Mouse (Mus musculus): ENCODE measurements around the gene Tgtp2.
"Not testable (repeated sequence)": the region's sequence is repeated elsewhere in the genome, so short reads cannot be mapped to it uniquely, and the experiment has no call there.

Gene Tgtp2

GRCm38 (mm10) chr11:49086858-49087361 is 22.9 kb upstream of the Tgtp2 start:
- DNase-seq (ENCODE audit: low spot score in 2 of 2) = no peak

GRCm38 (mm10) chr11:49084875-49085274 is 20.9 kb upstream of the Tgtp2 start:
- DNase-seq (ENCODE audit: low spot score in 2 of 2) = no peak

- DNase-seq (ENCODE audit: low spot score in 2 of 2) = no peak
Measured at GRCm38 (mm10) chr11:49084385-49084784, 20.4 kb upstream of the Tgtp2 start.

GRCm38 (mm10) chr11:49083808-49084207 is 19.8 kb upstream of the Tgtp2 start:
- DNase-seq (ENCODE audit: low spot score in 2 of 2) = no peak

GRCm38 (mm10) chr11:49083146-49083545 is 19.1 kb upstream of the Tgtp2 start:
- no peak for DNase-seq (ENCODE audit: low spot score in 2 of 2)

- no peak for DNase-seq (ENCODE audit: low spot score in 2 of 2)
Measured at GRCm38 (mm10) chr11:49081886-49082285, 17.9 kb upstream of the Tgtp2 start.

GRCm38 (mm10) chr11:49081356-49081755 is 17.4 kb upstream of the Tgtp2 start:
- no peak for DNase-seq (ENCODE audit: low spot score in 2 of 2)

- DNase-seq (ENCODE audit: low spot score in 2 of 2) = no peak
Measured at GRCm38 (mm10) chr11:49080636-49081035, 16.6 kb upstream of the Tgtp2 start.

- DNase-seq (ENCODE audit: low spot score in 2 of 2) = no peak
Measured at GRCm38 (mm10) chr11:49078719-49079118, 14.7 kb upstream of the Tgtp2 start.

GRCm38 (mm10) chr11:49077012-49077411 is 13.0 kb upstream of the Tgtp2 start:
- DNase-seq (ENCODE audit: low spot score in 2 of 2) = no peak

GRCm38 (mm10) chr11:49076001-49076757 is 12.2 kb upstream of the Tgtp2 start, which contains the start of gene Ifi47:
Gene Ifi47, plus strand, starts transcription at chr11:49076587.
- not testable (repeated sequence) for DNase-seq (ENCODE audit: low spot score in 2 of 2)

- no peak for DNase-seq (ENCODE audit: low spot score in 2 of 2)
Measured at GRCm38 (mm10) chr11:49068358-49068757, 4.4 kb upstream of the Tgtp2 start.

- not testable (repeated sequence) for DNase-seq (ENCODE audit: low spot score in 2 of 2)
Measured at GRCm38 (mm10) chr11:49061865-49062264, 2.1 kb downstream of the Tgtp2 start.

GRCm38 (mm10) chr11:49060061-49060460 is 3.9 kb downstream of the Tgtp2 start:
- not testable (repeated sequence) for DNase-seq (ENCODE audit: low spot score in 2 of 2)

GRCm38 (mm10) chr11:49051894-49052293 is 12.1 kb downstream of the Tgtp2 start:
- not testable (repeated sequence) for DNase-seq (ENCODE audit: low spot score in 2 of 2)

GRCm38 (mm10) chr11:49051093-49051891 is 12.7 kb downstream of the Tgtp2 start, which contains the start of gene 9930111J21Rik2:
Gene 9930111J21Rik2, minus strand, starts transcription at chr11:49051242.
- DNase-seq (ENCODE audit: low spot score in 2 of 2) = not testable (repeated sequence)

- DNase-seq (ENCODE audit: low spot score in 2 of 2) = not testable (repeated sequence)
Measured at GRCm38 (mm10) chr11:49050064-49050463, 13.9 kb downstream of the Tgtp2 start.

- not testable (repeated sequence) for DNase-seq (ENCODE audit: low spot score in 2 of 2)
Measured at GRCm38 (mm10) chr11:49012074-49012473, 51.9 kb downstream of the Tgtp2 start.

All from frontal cortex, postnatal 25 days (tissue).